Mouse (Mus musculus) heart, embryonic 13.5 days (tissue): ENCODE results near the gene Cdca5. TPM values are rescaled to one million over a fixed set of nuclear protein-coding genes. Genes with fewer than 3 reads are reported as not detected.

Experiments used
- ATAC-seq: fragments of 200-750 bp; cut with Nextera tagmentation; 2 replicates; pipeline ENCODE4 v1.8.0; 2017; ENCODE audit warnings: moderate TSS enrichment; ENCODE audit not compliant: insufficient number of reproducible peaks, low FRiP score, low TSS enrichment; ENCODE audit errors: extremely low read depth
- H3K27ac ChIP-seq: fragments of 300-500 bp; sonication (generic); replicated peaks from 2 replicates; pipeline ENCODE4 v1.5.1; 2015; ENCODE audit warnings: moderate library complexity, mild to moderate bottlenecking, inconsistent platforms
- H3K27me3 ChIP-seq: fragments of 300-500 bp; sonication (generic); replicated peaks from 2 replicates; pipeline ENCODE4 v1.6.1; 2015; ENCODE audit warnings: mild to moderate bottlenecking, inconsistent platforms
- H3K36me3 ChIP-seq: fragments of 300-500 bp; sonication (generic); 2 replicates; pipeline ENCODE4 v1.6.1; 2015; ENCODE audit warnings: mild to moderate bottlenecking, inconsistent platforms
- H3K4me1 ChIP-seq: fragments of 300-500 bp; sonication (generic); 2 replicates; pipeline ENCODE4 v1.6.1; 2015; ENCODE audit warnings: inconsistent platforms
- H3K4me2 ChIP-seq: fragments of 300-500 bp; sonication (generic); 2 replicates; pipeline ENCODE4 v1.6.1; 2015; ENCODE audit warnings: inconsistent platforms, mild to moderate bottlenecking, moderate library complexity
- H3K4me3 ChIP-seq: fragments of 300-500 bp; sonication (generic); 2 replicates; pipeline ENCODE4 v1.5.1; 2015; ENCODE audit warnings: moderate library complexity, mild to moderate bottlenecking, inconsistent platforms
- H3K9ac ChIP-seq: fragments of 300-500 bp; sonication (generic); 2 replicates; pipeline ENCODE4 v1.6.1; 2015; ENCODE audit warnings: inconsistent platforms, mild to moderate bottlenecking, moderate library complexity
- H3K9me3 ChIP-seq: fragments of 300-500 bp; sonication (generic); 2 replicates; pipeline ENCODE4 v1.6.1; 2016; ENCODE audit warnings: inconsistent platforms
- WGBS: fragments of 180-500 bp; shearing (Covaris S2); methylation state at CpG from one replicate; pipeline ENCODE4 v1.1.7; 2015; ENCODE audit warnings: mixed read lengths; 5-methylcytosine and 5-hydroxymethylcytosine counted together
- polyA plus RNA-seq: library from polyadenylated mRNA; unstranded; fragments of >200 nt; fragmentation: Nextera tagmentation; extraction: Ambion mirVana; gene quantifications from 2 replicates; pipeline ENCODE4 v1.2.1, GENCODE M21; 2015

Cdca5 gene
- polyA plus RNA-seq, 1 experiment from 2014 or later, result 27.6 TPM

DNA sequence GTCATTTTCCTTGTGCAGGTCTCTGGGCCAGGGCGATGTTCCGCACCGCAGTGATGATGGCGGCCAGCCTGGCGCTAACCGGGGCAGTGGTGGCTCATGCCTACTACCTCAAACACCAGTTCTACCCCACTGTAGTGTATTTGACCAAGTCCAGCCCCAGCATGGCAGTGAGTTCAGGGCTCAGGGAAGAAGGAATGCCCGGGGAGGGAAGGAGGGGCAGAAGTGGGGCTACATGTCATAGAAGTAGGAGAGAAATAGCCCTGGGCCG, 37.0 kb upstream of the Cdca5 start:
- H3K27ac ChIP-seq, result peak overlapping the region; percentile 99; the same call in 1 of the 2 replicates
- peak overlapping the region; percentile 96 for H3K4me3 ChIP-seq
- peak overlapping the region; percentile 96 for H3K9ac ChIP-seq
- H3K9me3 ChIP-seq, result no peaks in the 10 kb centered on the region
- WGBS, result 80% methylated on average over 8 of the region's 8 CpGs
- ATAC-seq, result no peak
- H3K4me2 ChIP-seq, result peak overlapping the region; percentile 99
- H3K36me3 ChIP-seq, result peaks cover 48% of the 10 kb centered on the region
- peaks cover 29% of the 10 kb centered on the region for H3K4me1 ChIP-seq
- H3K27me3 ChIP-seq, result no peaks in the 10 kb centered on the region

DNA sequence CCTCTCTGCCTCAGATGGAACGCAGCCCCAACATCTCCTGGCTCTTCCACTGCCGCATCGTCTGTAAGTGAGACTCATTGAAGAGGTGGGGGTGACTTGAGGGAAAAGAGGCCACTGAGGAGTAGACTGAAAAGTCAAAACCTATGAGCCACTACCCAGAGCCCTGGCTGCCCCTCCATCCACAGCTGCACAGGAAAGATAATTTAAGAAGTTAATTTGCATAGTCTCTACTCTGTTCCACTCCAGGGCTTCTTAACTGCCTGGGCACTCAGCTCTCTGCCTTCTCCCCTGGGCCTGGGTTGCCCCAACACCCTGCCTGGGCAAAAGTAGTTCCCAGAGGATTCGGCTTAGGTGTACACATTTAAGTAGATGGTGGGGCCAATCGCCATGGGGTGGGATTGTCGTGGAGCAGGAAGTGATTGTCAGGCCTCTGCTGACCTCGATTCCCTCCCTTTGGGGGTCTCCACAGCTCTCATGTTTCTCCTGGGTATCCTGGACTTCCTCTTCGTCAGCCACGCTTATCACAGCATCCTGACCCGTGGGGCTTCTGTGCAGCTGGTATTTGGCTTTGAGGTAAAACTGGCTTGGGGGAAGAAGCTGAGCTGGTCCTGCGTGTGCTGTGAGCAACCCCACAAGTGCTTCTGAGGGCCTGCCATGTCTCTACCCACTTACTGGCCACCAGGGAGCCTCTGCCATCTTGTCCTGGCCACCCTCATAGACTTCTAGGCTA, 35.9 kb upstream of the Cdca5 start:
- Histone ChIP-seq H3K4me3 (0 out of 2 replicates have a peak overlapping the region, but pooled peaks have one; percentile 2), H3K9ac (peak overlapping the region; percentile 40; the same call in 1 of the 2 replicates)
- WGBS, result 81% methylated on average over 11 of the region's 11 CpGs

DNA sequence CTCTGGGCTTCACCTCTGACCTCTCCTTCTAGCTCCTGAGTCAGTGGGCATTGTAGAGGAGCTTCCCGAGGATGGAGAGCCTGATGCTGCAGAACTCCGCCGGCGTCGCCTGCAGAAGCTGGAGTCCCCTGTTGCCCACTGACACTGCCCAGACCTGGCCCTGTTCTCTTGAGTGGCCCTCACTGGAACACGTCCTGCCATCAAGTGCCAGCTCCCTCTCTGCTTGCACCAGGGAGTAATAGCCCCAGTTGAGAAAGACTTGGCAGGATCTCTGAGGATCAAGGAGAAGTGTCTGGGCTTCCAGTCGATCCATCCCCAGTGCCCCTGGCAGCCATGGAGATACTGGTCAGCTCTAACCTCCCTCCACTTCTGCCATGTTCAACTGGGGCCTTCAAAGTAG, 32.3 kb upstream of the Cdca5 start:
- H3K4me1 ChIP-seq, result peaks cover 35% of the 10 kb centered on the region
- H3K36me3 ChIP-seq, result peaks cover 78% of the 10 kb centered on the region
- H3K9ac ChIP-seq, result no peak overlapping the region
- H3K9me3 ChIP-seq, result no peaks in the 10 kb centered on the region
- no peak for ATAC-seq
- H3K4me2 ChIP-seq, result no peak overlapping the region
- H3K4me3 ChIP-seq, result no peak overlapping the region
- WGBS, result 71% methylated on average over 7 of the region's 7 CpGs
- H3K27ac ChIP-seq, result no peak overlapping the region
- no peaks in the 10 kb centered on the region for H3K27me3 ChIP-seq

More for the DNA sequence above, 35.9 kb upstream of the Cdca5 start:
- H3K4me2 ChIP-seq, result no peak overlapping the region; the same call in 1 of the 2 replicates
- ATAC-seq, result no peak
- H3K27me3 ChIP-seq, result no peaks in the 10 kb centered on the region
- H3K9me3 ChIP-seq, result no peaks in the 10 kb centered on the region
- peaks cover 58% of the 10 kb centered on the region for H3K36me3 ChIP-seq
- peaks cover 29% of the 10 kb centered on the region for H3K4me1 ChIP-seq
- H3K27ac ChIP-seq, result no peak overlapping the region

DNA sequence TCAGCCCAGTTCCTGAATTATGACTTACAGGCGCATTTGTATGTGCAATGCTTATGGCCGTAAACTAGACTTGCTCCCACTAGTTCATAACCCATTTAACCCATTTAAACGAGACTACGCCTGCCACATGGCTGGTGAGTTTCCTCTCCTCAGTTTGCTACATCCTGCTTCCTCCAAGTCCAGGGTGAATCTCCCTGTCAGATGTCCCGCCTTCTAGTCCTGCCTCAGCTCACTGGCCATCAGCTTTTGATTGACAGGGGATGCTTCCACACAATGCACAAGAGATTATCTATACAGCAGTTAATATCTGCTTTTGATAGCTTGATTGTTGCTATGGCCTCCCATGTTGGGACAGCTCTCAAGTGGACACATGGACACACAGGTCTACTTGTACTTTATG, 30.5 kb upstream of the Cdca5 start:
- no peak for ATAC-seq
- no peak overlapping the region for H3K27ac ChIP-seq
- H3K9ac ChIP-seq, result no peak overlapping the region; the same call in 1 of the 2 replicates
- H3K4me3 ChIP-seq, result no peak overlapping the region
- no peak overlapping the region for H3K4me2 ChIP-seq
- H3K27me3 ChIP-seq, result no peaks in the 10 kb centered on the region
- H3K36me3 ChIP-seq, result peaks cover 74% of the 10 kb centered on the region
- WGBS, result 85% methylated on average over 5 of the region's 5 CpGs
- peaks cover 30% of the 10 kb centered on the region for H3K4me1 ChIP-seq
- H3K9me3 ChIP-seq, result no peaks in the 10 kb centered on the region

DNA sequence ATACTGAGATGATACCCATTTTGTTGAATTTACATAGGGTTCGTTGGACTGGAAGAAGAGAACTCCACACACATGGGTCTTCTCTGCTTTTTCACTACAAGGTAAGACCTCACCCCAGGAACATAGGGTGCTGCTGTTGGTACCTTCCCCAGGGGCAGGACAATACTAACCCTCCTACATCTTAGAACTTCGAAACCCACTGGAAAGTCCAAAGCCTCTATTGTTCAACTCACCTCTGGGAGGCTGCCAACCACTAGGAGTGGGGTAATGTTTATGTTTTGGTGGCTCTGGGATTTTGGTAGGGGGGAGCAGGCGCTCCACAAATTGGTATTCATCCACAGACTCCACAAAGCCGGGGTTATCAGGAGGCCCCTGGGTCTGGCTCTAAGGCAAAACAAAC, 28.1 kb upstream of the Cdca5 start:
- ATAC-seq, result no peak
- 59% methylated on average over 4 of the region's 4 CpGs for WGBS
- H3K9me3 ChIP-seq, result no peaks in the 10 kb centered on the region
- peak overlapping the region; percentile 95 for H3K9ac ChIP-seq
- peaks cover 60% of the 10 kb centered on the region for H3K36me3 ChIP-seq
- H3K4me3 ChIP-seq, result peak overlapping the region; percentile 69
- H3K27me3 ChIP-seq, result no peaks in the 10 kb centered on the region
- H3K4me1 ChIP-seq, result peaks cover 35% of the 10 kb centered on the region
- peak overlapping the region; percentile 87 for H3K4me2 ChIP-seq
- no peak overlapping the region for H3K27ac ChIP-seq

DNA sequence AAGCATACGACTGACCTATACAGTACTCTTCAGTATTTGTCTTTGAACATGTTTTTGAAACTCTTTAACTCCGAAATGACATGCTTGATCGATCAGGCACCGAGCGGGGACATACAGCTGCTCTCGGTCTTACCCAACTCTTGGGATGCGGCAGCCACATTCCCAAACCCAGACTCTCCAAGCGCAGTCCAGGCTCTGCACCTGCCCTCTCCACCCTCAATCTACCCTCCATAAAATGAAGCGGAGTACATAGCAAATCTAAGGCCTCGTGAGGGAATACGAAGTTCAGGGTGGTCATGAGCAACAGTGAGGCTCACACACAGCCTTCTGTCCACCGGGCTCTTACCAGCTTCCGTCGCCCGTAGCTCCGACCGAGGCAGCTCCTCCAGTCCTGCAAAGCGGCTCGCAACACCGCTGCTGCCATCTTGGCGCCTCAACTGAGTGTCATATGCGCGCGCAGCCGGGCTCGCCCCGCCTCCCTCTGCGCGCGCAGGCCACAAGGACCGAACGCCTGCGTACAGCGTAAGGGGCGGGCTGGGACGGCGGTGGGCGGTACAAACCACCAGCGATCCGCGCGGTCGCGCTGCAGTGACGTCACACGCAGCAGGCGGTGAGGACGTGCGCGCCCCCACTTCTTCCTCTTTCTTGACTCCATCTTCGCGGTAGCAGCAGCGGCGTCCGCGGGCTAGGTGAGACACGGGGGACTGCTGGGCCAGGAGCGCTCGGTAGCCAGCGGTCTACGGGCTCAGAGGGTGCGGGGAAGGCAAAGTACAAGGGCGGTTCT, 27.3 kb upstream of the Cdca5 start, which contains the start of the genes Mrpl49 and Fau:
Gene Mrpl49 (minus strand): TSS at position 473 of the 784 bp plus-strand sequence.
Gene Fau (plus strand): TSS at position 532 of the 784 bp plus-strand sequence.
- peak; percentile 91 for ATAC-seq
- WGBS, result under 1% methylated on average over 55 of the region's 63 CpGs
- H3K4me3 ChIP-seq, result peak within 1 kb of the TSS; percentile 69

DNA sequence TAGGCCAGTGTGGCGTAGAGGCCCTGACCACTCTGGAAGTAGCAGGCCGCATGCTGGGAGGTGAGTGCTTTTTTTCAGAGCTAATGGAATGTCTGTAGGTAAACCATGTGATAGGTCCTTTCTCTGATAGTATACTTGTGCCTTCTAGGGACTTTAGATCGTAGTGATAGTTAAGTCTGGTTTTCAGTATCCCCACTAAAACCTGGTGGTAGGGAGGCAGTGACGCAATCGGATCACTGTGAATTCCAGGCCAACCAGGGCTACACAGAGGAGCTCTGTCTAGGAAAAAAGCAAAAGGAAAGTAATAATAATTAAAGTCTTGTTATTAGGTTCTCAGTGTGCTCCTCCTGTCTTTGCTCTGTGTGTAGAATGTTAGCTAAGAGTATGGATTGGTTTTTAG, 26.3 kb upstream of the Cdca5 start:
- Histone ChIP-seq H3K9me3 (no peaks in the 10 kb centered on the region), H3K9ac (peak overlapping the region; percentile 96), H3K27me3 (no peaks in the 10 kb centered on the region), H3K4me1 (peaks cover 45% of the 10 kb centered on the region), H3K4me3 (peak overlapping the region; percentile 69), H3K36me3 (peaks cover 42% of the 10 kb centered on the region), H3K27ac (peak overlapping the region; percentile 75), H3K4me2 (peak overlapping the region; percentile 80)
- ATAC-seq, result no peak
- 28% methylated on average over 5 of the region's 5 CpGs for WGBS

More for the DNA sequence above, 27.3 kb upstream of the Cdca5 start, which contains the start of the genes Mrpl49 and Fau:
- H3K9ac ChIP-seq, result peak within 1 kb of the TSS; percentile 96
- peaks cover 52% of the 10 kb centered on the region for H3K36me3 ChIP-seq
- H3K4me1 ChIP-seq, result peaks cover 40% of the 10 kb centered on the region
- no peaks in the 10 kb centered on the region for H3K9me3 ChIP-seq
- peak within 1 kb of the TSS; percentile 87 for H3K4me2 ChIP-seq
- H3K27ac ChIP-seq, result peak within 1 kb of the TSS; percentile 75
- no peaks in the 10 kb centered on the region for H3K27me3 ChIP-seq

DNA sequence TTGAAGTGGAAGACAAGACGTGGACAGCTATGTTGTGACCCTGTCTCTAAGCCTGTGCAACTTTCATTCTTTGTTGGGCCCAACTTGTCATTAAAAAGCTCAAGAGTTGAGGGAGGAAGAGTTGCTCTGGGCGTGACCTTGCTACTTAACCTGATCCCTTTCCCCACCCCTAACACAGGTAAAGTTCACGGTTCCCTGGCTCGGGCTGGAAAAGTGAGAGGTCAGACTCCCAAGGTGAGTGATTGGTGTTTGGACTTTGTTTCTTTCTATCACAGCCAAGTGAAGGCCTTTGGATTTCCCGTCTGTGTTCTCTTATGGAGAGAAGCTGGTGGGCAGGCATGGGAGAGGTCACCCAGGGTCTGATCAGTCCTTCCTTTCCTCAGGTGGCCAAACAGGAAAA, 25.8 kb upstream of the Cdca5 start:
- peak overlapping the region; percentile 80 for H3K4me2 ChIP-seq
- H3K4me3 ChIP-seq, result peak overlapping the region; percentile 69
- H3K9ac ChIP-seq, result peak overlapping the region; percentile 96
- no peaks in the 10 kb centered on the region for H3K9me3 ChIP-seq
- WGBS, result 74% methylated on average over 5 of the region's 5 CpGs
- no peak for ATAC-seq
- no peaks in the 10 kb centered on the region for H3K27me3 ChIP-seq
- peaks cover 45% of the 10 kb centered on the region for H3K4me1 ChIP-seq
- peaks cover 37% of the 10 kb centered on the region for H3K36me3 ChIP-seq
- H3K27ac ChIP-seq, result 0 out of 2 replicates have a peak overlapping the region, but pooled peaks have one; percentile 75

DNA sequence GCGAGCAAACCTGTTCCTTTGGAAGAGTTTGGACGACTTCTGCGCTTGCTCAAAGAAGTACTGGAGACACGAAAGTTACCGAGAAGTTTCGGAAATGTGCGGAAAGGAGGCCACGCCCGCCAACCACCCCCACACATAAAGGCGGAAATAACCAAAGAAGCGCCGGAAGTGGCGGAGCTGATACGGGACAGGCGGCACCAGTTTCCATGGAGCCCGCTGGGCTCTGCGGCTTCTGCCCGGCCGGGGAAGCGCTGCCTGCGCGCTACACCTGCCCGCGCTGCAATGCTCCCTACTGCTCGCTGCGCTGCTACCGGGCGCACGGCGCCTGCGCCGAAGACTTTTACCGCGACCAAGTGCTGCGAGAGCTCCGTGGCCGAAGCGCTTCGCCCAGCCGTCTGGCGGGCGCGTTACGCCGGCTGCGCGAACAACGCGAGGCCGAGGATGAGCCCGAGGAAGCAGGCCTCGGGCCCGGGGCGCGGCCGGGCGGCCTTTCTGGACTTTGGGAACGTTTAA, 23.7 kb upstream of the Cdca5 start, which contains the start of gene Znhit2:
Gene Znhit2 (plus strand): TSS at position 172 of the 513 bp plus-strand sequence.
- H3K36me3 ChIP-seq, result peaks cover 18% of the 10 kb centered on the region
- WGBS, result under 1% methylated on average over 58 of the region's 58 CpGs
- peak; percentile 54; the same call in 1 of the 2 replicates for ATAC-seq

DNA sequence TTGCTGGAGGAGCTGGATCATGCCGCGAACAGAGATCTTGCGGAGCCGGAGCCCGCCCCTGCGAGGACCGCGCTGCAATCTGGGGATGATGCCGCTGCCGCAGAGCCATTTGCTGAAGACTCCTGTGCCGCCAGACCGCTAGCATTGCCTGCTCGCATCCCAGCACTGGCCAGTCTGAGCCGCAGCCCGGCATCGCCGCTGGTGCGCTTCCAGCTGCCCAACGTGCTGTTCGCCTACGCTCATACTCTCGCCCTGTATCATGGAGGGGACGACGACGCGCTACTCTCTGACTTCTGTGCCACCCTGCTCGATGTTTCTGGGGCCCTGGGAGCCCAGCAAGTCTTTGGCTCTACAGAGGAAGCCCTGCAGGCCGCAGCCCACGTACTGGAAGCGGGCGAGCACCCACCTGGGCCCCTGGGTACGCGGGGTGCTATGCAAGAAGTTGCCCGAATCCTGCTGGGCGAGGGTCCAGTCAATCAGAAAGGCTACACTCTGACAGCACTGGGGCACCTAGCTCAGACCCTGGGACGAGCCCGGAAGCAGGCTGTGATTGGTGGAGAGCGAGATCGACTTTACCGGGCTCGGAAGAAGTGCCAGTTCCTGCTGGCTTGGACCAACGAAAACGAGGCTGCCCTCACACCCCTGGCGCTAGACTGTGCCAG, 23.0 kb upstream of the Cdca5 start:
- H3K4me1 ChIP-seq, result peaks cover 38% of the 10 kb centered on the region
- peak overlapping the region; percentile 91 for H3K4me3 ChIP-seq
- H3K4me2 ChIP-seq, result peak overlapping the region; percentile 93
- H3K27me3 ChIP-seq, result no peaks in the 10 kb centered on the region
- peaks cover 18% of the 10 kb centered on the region for H3K36me3 ChIP-seq
- no peaks in the 10 kb centered on the region for H3K9me3 ChIP-seq
- peak overlapping the region; percentile 95 for H3K27ac ChIP-seq
- 1% methylated on average over 44 of the region's 44 CpGs for WGBS
- no peak for ATAC-seq
- peak overlapping the region; percentile 98 for H3K9ac ChIP-seq

More for the DNA sequence above, 23.7 kb upstream of the Cdca5 start, which contains the start of gene Znhit2:
- Histone ChIP-seq H3K9me3 (no peaks in the 10 kb centered on the region), H3K4me1 (peaks cover 38% of the 10 kb centered on the region), H3K4me3 (peak within 1 kb of the TSS; percentile 91), H3K9ac (peak within 1 kb of the TSS; percentile 98), H3K27ac (peak within 1 kb of the TSS; percentile 95), H3K4me2 (peak within 1 kb of the TSS; percentile 93), H3K27me3 (no peaks in the 10 kb centered on the region)
